Mouse (Mus musculus) cerebellum, adult 8-10 months (tissue): ENCODE measurements at regions not wholly inside any gene's neighbourhood (a gene's known extent, or its start where the extent isn't known, plus 50 kb on each side); places are given as distances from the start of the nearest gene placed in this dataset.

Experiments used
- DNase-seq: peaks from one replicate; pipeline ENCODE4 v3.0.0; 2022

GRCm38 (mm10) chr4:153003338-153003737, 479.3 kb downstream of the Ajap1 start:
- DNase-seq: no peak

DNA sequence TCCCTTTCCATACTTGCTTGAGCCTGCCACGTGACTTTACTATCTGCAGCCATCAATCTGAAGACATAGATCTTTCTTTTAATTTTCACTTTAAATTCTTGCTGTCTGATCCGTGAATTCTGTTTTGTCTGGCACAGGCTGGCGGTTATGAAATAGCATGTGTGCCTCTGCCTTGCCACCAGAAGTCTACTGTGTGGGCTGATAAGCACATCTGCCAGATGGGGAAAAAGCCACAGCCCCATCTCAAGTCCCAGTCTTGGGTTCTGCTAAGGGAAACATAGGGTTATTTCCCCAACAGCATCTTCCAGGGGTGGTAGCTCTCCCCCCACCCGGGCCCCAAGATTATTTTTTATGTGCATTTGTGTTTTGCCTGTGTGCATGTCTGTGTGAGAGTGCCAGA, 480.1 kb downstream of the Ajap1 start:
- no peak for DNase-seq

GRCm38 (mm10) chr4:153001761-153002160, 480.9 kb downstream of the Ajap1 start:
- DNase-seq: no peak

DNA sequence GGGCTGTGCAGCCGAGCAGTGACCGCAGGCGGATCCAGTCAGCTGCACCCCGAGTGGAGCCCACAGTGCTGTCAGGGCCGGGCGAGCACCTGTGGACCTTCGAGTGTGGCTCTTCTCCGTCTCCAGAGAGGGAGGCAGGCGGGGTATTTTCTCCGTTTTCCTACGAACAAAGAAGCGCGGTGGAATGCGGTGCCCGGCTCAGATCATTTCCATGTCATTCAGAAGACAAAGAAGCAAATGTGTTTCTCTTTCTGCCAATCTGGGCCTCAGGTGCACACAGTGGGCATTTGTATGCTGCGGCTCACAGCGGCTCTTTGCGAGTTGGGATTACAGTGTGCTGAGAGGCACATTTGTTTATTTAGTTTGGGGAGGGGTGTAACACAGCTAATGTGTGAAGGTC, 483.1 kb downstream of the Ajap1 start:
- DNase-seq: no peak

DNA sequence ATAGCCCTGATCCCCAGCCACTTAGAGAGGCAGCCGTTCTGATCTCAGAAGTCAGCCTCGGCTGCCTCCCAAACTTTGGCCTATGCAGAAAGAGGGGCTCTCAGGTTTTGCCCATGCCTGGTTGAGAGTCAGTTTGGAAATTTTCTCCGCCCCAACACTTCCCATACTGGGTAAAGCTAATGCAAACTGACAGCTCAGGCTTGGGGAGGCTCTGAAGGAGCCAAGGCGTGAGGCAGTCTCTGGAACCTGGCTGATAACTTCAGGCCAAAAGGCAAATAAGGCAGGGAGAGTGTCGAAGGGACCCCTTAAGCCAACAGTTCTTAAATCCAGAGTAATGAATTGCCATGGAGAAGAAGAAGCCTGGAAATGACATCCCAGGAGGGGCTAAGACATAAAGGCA, 485.4 kb downstream of the Ajap1 start:
- no peak for DNase-seq

GRCm38 (mm10) chr4:152996641-152997040, 486.0 kb downstream of the Ajap1 start:
- DNase-seq: no peak

GRCm38 (mm10) chr4:152995052-152995595, 487.5 kb downstream of the Ajap1 start:
- DNase-seq: no peak

DNA sequence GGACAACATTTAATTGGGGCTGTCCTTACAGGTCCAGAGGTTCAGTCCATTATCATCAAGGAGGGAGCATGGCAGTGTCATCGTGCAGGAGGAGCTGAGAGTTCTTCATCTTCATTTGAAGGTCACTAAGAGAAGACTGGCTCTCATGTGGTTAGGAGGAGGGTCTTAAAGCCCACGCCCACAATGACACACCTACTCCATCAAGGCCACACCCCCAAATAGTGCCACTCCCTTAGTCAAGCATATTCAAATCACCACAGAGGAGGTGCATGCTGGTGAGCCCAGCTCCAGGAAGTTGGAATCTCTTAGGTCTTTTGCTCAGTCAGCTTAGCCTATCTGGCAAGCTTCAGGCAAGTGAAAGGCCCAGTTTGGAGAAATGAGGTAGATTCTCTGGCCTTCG, 488.4 kb downstream of the Ajap1 start:
- DNase-seq: no peak

- no peak for DNase-seq
Observed at GRCm38 (mm10) chr4:152990266-152990665, 492.3 kb downstream of the Ajap1 start.

GRCm38 (mm10) chr4:152987726-152988125, 494.9 kb downstream of the Ajap1 start:
- no peak for DNase-seq

DNA sequence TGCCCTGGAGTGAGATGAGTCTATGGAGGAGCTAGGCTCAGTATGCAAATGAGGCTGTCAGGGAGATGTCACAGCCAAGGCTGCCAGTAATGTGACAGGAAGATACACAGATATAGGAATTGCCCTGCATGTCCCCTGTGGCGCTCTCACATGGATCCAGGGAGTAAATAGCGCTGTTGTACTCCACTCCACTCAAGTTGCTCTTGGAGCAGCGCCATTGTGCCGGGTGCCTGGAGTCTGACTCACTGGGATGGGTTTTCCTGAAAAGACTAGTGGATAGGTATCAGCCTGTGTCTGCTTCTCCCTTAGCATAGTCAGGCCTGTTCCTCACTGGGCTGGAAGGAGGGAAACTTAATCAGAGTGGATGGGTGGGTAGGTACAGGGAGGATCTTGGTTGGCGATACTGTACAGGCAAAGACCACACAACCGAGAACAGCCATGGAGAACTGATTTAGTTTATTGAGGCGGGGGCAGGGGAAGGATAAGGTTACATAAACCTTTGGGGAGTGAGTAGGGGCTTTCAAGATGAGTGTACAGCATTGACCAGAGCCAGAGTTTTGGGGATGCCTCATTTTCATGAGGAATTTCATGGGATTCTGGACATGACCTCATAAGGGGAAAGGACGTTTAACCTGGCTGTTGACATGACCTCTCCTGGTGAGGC, 497.5 kb upstream of the Kcnab2 start:
- DNase-seq: no peak

GRCm38 (mm10) chr4:152963001-152963400, 485.3 kb upstream of the Kcnab2 start:
- DNase-seq: no peak

GRCm38 (mm10) chr4:152962165-152962564, 484.5 kb upstream of the Kcnab2 start:
- DNase-seq: no peak

GRCm38 (mm10) chr4:152961677-152962076, 484.0 kb upstream of the Kcnab2 start:
- DNase-seq: no peak

GRCm38 (mm10) chr4:152959627-152960230, 482.1 kb upstream of the Kcnab2 start:
- no peak for DNase-seq

GRCm38 (mm10) chr4:152953237-152953974, 475.7 kb upstream of the Kcnab2 start:
- DNase-seq: no peak

GRCm38 (mm10) chr4:152948956-152949355, 471.3 kb upstream of the Kcnab2 start:
- DNase-seq: no peak

- DNase-seq: no peak
Observed at GRCm38 (mm10) chr4:152941159-152941558, 463.5 kb upstream of the Kcnab2 start.

GRCm38 (mm10) chr4:152936614-152937013, 458.9 kb upstream of the Kcnab2 start:
- no peak for DNase-seq

- no peak for DNase-seq
Observed at GRCm38 (mm10) chr4:152935484-152935883, 457.8 kb upstream of the Kcnab2 start.

GRCm38 (mm10) chr4:152928422-152928985, 450.8 kb upstream of the Kcnab2 start:
- no peak for DNase-seq

DNA sequence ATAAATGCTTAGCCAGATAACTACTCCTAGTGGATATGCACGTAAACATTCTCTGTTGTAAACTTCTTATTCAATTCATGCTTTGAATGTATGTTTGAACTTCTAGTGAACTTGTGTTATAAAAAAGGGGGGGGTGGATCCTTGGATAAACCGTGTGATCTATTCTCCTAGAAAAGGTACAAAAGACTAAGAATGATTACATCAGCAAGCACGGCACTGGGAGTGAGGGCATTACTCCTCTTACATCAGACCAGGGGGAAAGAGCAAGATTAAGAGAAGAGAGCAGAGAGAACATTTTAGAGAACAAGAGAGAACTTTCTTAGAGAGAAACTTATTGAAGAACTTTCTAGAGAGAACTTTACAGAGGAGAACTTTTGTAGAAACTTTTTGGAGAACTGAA, 442.6 kb upstream of the Kcnab2 start:
- DNase-seq: no peak

GRCm38 (mm10) chr4:152919851-152920250, 442.2 kb upstream of the Kcnab2 start:
- no peak for DNase-seq

- DNase-seq: no peak
Observed at GRCm38 (mm10) chr4:152916576-152916975, 438.9 kb upstream of the Kcnab2 start.
